Mouse (Mus musculus): ENCODE measurements around the gene Lrrc72.
A peak's percentile ranks its signal among the peaks of the same experiment; 100 is the strongest.

- TF ChIP-seq SMC3 (IDR thresholded peaks at IDR 0.05; ENCODE audit: low read depth, low read length) (no peak), MAX (IDR thresholded peaks at IDR 0.05; ENCODE audit: low read length) (no peak; the same call in 1 of the 2 replicates), MYC (IDR thresholded peaks at IDR 0.05; ENCODE audit: low read depth, low read length) (no peak; the same call in 1 of the 2 replicates), ZNF384 (IDR thresholded peaks at IDR 0.05; ENCODE audit: low read depth, low read length) (no peak), MEF2A (IDR thresholded peaks at IDR 0.05; ENCODE audit: borderline replicate concordance, low read depth, low read length) (peak; percentile 48; the same call in 1 of the 2 replicates)
Observed at GRCm38 (mm10) chr12:36267670-36268246, 14.6 kb upstream of the Lrrc72 start.
